Mouse (Mus musculus): Measurements from ENCODE around the gene Psma2.

DNA sequence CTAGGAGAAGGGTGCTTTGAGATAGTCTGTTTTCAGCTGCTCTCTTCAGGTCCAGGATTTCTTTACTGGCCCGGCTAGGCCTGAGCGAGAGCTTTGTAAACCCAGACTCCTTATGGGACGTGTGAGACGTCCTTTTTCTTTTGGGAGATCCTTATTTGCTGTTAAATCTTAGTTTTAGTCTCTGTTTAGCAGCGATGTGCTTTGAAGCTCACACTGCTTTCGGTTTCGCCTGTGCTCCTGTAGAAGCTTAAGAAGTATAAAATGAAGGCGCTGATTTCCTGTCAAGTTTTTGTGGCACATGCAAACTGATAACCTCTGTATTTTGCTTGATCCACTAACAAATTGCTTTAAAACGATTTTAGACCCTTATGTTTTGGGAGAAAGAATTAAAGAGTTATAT lies 513 bp downstream of the Psma2 start:
- TF ChIP-seq FLI1 (IDR thresholded peaks at IDR 0.05; ENCODE audit: low read length) (no peak), GATA1 (IDR thresholded peaks at IDR 0.05; ENCODE audit: borderline replicate concordance, low read length) (no peak)
